Mouse (Mus musculus): Measurements from ENCODE around the gene B4galt7. TPM values are rescaled to one million over a fixed set of nuclear protein-coding genes. Genes with fewer than 3 reads are reported as not detected.

Gene B4galt7
- polyA plus RNA-seq, 1 experiment = 15.6 TPM

DNA sequence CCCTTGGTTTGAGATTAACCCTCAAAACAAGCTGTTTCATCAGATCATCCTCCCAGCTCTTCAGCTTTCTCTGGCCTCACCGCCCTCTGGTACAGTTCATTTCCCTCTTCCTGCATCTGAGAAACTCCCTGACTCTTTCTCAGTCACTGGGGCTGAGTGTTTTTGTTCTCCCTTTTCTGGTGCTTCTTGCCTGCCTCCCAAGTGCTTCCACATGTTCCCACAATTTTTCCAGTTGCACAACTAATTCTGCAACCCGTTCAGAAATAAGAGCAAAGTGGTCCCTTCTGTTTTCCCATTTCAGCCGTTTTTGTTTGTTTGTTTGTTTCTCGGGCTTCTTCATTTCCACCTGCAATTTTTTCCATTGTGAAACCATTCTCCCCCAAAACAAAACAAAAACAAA is 21.6 kb upstream of the B4galt7 start:
- Histone ChIP-seq H3K36me3 (ENCODE audit: control insufficient read depth, insufficient read depth, low read length) (no peaks in the 10 kb centered on the region), H3K27me3 (ENCODE audit: control insufficient read depth, insufficient read depth, low read length) (no peaks in the 10 kb centered on the region), H3K4me3 (ENCODE audit: control insufficient read depth, low read depth, low read length) (no peak overlapping the region), H3K4me1 (ENCODE audit: control insufficient read depth, insufficient read depth, low read length) (no peaks in the 10 kb centered on the region), H3K27ac (ENCODE audit: control insufficient read depth, insufficient read depth, low read depth, low read length) (no peak overlapping the region)
- no peak for TF ChIP-seq CTCF (IDR thresholded peaks at IDR 0.05; ENCODE audit: control insufficient read depth, insufficient read depth, insufficient replicate concordance, low read depth, low read length)
- no peak for TF ChIP-seq POLR2A (IDR thresholded peaks at IDR 0.05; ENCODE audit: control insufficient read depth, low read depth, low read length)

DNA sequence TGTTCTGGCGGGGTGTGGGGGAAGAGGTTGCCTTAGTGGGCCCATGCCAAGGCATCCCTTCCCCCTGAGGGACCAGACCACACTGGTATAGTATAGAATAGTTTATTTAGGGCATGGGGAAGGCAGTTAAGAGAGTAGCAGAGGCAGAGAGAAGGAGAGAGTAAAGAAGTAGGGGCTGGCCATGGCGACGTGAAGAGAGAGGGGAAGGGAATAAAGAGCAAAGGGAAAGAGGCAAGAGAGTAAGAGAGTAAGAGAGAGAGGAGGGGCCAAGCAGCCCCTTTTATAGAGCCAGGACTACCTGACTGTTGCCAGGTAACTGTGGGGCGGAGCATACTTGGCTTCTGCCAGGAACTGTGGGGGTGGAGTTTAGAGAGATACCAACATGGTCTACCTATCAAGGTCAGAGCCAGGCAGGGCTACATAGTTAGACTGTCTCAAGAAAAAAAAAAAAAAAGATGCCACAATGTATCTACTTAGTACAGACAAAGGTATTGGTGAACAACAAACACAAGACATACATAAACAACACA is 7.7 kb upstream of the B4galt7 start:
- TF ChIP-seq CTCF (IDR thresholded peaks at IDR 0.05; ENCODE audit: control insufficient read depth, insufficient read depth, insufficient replicate concordance, low read depth, low read length) = no peak
- no peak for TF ChIP-seq POLR2A (IDR thresholded peaks at IDR 0.05; ENCODE audit: control insufficient read depth, low read depth, low read length)
- Histone ChIP-seq H3K27me3 (ENCODE audit: control insufficient read depth, insufficient read depth, low read length) (no peaks in the 10 kb centered on the region), H3K36me3 (ENCODE audit: control insufficient read depth, insufficient read depth, low read length) (peaks cover 2% of the 10 kb centered on the region), H3K4me1 (ENCODE audit: control insufficient read depth, insufficient read depth, low read length) (no peaks in the 10 kb centered on the region; the same call in none of the 2 replicates), H3K4me3 (ENCODE audit: control insufficient read depth, low read depth, low read length) (no peak overlapping the region), H3K27ac (ENCODE audit: control insufficient read depth, insufficient read depth, low read depth, low read length) (no peak overlapping the region)

DNA sequence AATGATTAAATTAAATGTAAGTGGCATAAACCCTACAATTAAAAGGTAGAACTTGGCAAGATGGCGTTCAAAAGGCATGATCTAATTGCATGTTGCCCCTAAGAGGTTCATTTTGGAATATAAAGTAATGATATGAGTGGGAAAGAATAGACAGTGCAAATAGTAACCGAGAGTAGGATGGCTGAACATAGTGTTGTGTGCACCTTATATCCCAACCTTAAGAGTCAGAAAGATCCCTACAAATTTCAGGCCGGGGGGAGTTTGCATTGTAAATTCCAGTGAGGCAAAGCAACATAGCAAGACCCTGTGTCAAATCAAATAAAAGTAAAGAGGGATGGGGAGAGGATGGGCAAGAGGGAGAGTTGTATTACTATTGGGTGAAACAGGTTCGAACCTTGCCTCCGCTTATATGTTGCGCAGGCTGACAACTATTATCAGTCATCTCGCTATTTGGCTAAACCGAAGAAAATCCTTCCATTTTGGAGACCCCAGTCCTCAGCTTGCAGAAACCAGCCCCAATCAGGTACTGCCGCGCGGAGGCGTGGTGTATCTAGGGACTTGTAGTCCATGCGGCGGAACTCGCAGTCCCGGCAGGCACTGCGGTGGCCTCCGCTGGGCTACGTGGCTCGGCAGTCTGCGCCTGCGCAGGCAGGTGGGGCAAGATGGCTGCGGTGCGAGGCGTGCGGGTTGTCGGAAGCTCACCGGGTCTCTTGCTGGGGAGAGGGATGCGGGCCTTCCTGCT is 7.0 kb upstream of the B4galt7 start:
- Histone ChIP-seq H3K27me3 (ENCODE audit: control insufficient read depth, insufficient read depth, low read length) (no peaks in the 10 kb centered on the region), H3K4me3 (ENCODE audit: control insufficient read depth, low read depth, low read length) (peak overlapping the region; percentile 90), H3K27ac (ENCODE audit: control insufficient read depth, insufficient read depth, low read depth, low read length) (peak overlapping the region; percentile 57), H3K36me3 (ENCODE audit: control insufficient read depth, insufficient read depth, low read length) (peaks cover 2% of the 10 kb centered on the region), H3K4me1 (ENCODE audit: control insufficient read depth, insufficient read depth, low read length) (no peaks in the 10 kb centered on the region; the same call in none of the 2 replicates)
- TF ChIP-seq POLR2A (IDR thresholded peaks at IDR 0.05; ENCODE audit: control insufficient read depth, low read depth, low read length) = peak; percentile 99
- TF ChIP-seq CTCF (IDR thresholded peaks at IDR 0.05; ENCODE audit: control insufficient read depth, insufficient read depth, insufficient replicate concordance, low read depth, low read length) = no peak

DNA sequence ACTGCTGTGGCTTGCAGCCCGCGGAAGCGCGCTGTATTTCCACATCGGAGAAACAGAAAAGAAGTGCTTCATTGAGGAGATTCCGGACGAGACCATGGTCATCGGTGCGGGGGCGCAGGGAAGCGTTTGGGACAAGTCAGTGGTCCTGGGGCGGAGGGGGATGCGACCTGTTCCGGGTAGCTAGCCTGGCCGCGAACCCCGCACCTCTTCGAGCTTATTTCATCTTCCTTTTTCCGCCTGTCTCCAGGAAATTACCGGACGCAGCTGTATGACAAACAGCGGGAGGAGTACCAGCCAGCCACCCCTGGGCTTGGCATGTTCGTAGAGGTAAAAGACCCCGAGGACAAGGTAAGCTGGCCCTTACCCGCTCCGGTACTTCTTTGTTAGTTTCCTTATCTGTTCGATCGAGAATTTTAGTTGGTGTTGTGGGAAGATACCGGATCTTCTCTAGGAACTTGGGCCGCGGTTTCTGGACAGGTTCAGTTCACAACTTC is 6.4 kb upstream of the B4galt7 start:
- Histone ChIP-seq H3K4me1 (ENCODE audit: control insufficient read depth, insufficient read depth, low read length) (no peaks in the 10 kb centered on the region; the same call in none of the 2 replicates), H3K27me3 (ENCODE audit: control insufficient read depth, insufficient read depth, low read length) (no peaks in the 10 kb centered on the region), H3K36me3 (ENCODE audit: control insufficient read depth, insufficient read depth, low read length) (peaks cover 2% of the 10 kb centered on the region), H3K4me3 (ENCODE audit: control insufficient read depth, low read depth, low read length) (peak overlapping the region; percentile 90), H3K27ac (ENCODE audit: control insufficient read depth, insufficient read depth, low read depth, low read length) (peak overlapping the region; percentile 57)
- TF ChIP-seq CTCF (IDR thresholded peaks at IDR 0.05; ENCODE audit: control insufficient read depth, insufficient read depth, insufficient replicate concordance, low read depth, low read length) = no peak
- TF ChIP-seq POLR2A (IDR thresholded peaks at IDR 0.05; ENCODE audit: control insufficient read depth, low read depth, low read length) = no peak

DNA sequence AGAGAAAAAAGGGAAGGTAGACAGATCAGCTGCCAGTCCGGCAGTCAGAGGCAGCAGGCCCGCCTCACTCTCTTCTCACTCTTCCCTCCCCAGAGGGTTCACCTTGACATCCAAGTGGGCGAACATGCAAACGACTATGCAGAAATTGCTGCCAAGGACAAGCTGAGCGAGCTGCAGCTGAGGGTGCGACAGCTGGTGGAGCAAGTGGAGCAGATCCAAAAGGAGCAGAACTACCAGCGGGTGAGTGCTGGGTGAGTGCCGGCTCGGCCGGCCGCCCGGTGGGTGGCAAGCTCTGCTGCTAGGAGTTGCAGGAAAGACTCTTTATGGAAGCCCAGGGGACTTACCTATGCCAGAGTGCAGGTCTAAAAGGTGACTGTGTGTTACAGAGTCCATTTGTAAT is 4.3 kb upstream of the B4galt7 start:
- no peak for TF ChIP-seq POLR2A (IDR thresholded peaks at IDR 0.05; ENCODE audit: control insufficient read depth, low read depth, low read length)
- no peak for TF ChIP-seq CTCF (IDR thresholded peaks at IDR 0.05; ENCODE audit: control insufficient read depth, insufficient read depth, insufficient replicate concordance, low read depth, low read length)
- Histone ChIP-seq H3K27ac (ENCODE audit: control insufficient read depth, insufficient read depth, low read depth, low read length) (no peak overlapping the region), H3K36me3 (ENCODE audit: control insufficient read depth, insufficient read depth, low read length) (peaks cover 2% of the 10 kb centered on the region), H3K4me3 (ENCODE audit: control insufficient read depth, low read depth, low read length) (no peak overlapping the region), H3K27me3 (ENCODE audit: control insufficient read depth, insufficient read depth, low read length) (no peaks in the 10 kb centered on the region), H3K4me1 (ENCODE audit: control insufficient read depth, insufficient read depth, low read length) (peaks cover 4% of the 10 kb centered on the region)

DNA sequence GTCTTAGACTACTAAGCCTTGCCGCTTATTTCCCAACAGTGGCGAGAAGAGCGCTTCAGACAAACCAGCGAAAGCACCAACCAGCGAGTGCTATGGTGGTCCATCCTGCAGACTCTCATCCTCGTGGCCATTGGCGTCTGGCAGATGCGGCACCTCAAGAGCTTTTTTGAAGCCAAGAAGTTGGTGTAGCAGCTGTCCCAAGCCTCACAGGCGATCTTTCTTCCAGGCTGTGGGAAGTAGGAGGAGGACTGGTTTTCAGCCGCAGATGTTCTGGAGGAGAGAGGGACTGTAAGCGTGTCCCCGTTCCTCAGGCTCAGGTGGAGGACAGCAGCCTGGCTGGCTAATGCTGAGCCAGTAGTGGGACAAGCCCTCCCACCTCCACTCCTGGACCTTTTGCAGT is 2.9 kb upstream of the B4galt7 start:
- H3K4me3 ChIP-seq (ENCODE audit: control insufficient read depth, low read depth, low read length) = no peak overlapping the region
- no peak overlapping the region for H3K27ac ChIP-seq (ENCODE audit: control insufficient read depth, insufficient read depth, low read depth, low read length)
- peaks cover 4% of the 10 kb centered on the region for H3K4me1 ChIP-seq (ENCODE audit: control insufficient read depth, insufficient read depth, low read length)
- no peak for TF ChIP-seq CTCF (IDR thresholded peaks at IDR 0.05; ENCODE audit: control insufficient read depth, insufficient read depth, insufficient replicate concordance, low read depth, low read length)
- no peak for TF ChIP-seq POLR2A (IDR thresholded peaks at IDR 0.05; ENCODE audit: control insufficient read depth, low read depth, low read length)
- no peaks in the 10 kb centered on the region for H3K27me3 ChIP-seq (ENCODE audit: control insufficient read depth, insufficient read depth, low read length)
- H3K36me3 ChIP-seq (ENCODE audit: control insufficient read depth, insufficient read depth, low read length) = peaks cover 2% of the 10 kb centered on the region

DNA sequence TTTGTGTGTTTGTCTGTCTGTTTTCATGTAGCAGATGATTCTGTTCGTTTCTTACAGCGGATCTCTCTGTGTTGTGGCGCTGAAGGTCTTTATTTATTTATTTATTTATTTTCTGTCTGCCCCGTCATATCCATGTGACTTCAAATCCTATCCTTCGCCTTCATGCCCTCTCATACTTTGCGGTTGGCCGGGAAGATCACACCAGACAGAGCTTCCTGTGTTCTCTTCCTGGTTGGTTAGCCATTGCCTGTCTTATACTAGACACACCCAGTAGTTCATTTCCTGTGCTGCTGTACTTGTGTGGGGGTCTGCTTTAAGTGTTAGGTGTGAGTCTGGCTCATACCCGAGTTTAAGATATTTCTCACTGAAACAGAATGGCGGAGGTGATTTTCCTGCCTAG is 961 bp downstream of the B4galt7 start:
- Histone ChIP-seq H3K36me3 (ENCODE audit: control insufficient read depth, insufficient read depth, low read length) (peaks cover 2% of the 10 kb centered on the region; the same call in 1 of the 2 replicates), H3K4me3 (ENCODE audit: control insufficient read depth, low read depth, low read length) (peak overlapping the region; percentile 100; the same call in 1 of the 2 replicates), H3K27me3 (ENCODE audit: control insufficient read depth, insufficient read depth, low read length) (no peaks in the 10 kb centered on the region), H3K27ac (ENCODE audit: control insufficient read depth, insufficient read depth, low read depth, low read length) (no peak overlapping the region; the same call in 1 of the 2 replicates), H3K4me1 (ENCODE audit: control insufficient read depth, insufficient read depth, low read length) (peaks cover 4% of the 10 kb centered on the region)
- TF ChIP-seq POLR2A (IDR thresholded peaks at IDR 0.05; ENCODE audit: control insufficient read depth, low read depth, low read length) (no peak), CTCF (IDR thresholded peaks at IDR 0.05; ENCODE audit: control insufficient read depth, insufficient read depth, insufficient replicate concordance, low read depth, low read length) (no peak)

All from testis, adult 2 months (tissue).